27 mouse cellular contexts compared by ENCODE assay signal in genomic region chr11:38034526-38035286, GRCm38 (mm10).
DNase-seq lines count a peak whose midpoint lies in the region; ATAC-seq and TF ChIP-seq lines count a peak whose summit lies in the region.
"Had no signal": no experiment of that assay in that cellular context is flagged by ENCODE, and none has a peak within 500 bp of the region (broad histone marks: within the 10 kb centered on the region; RNA-seq: fewer than 3 reads in every experiment).

No protein-coding gene starts in this region.

- no peak overlapping the region for H3K9ac ChIP-seq in forebrain, embryonic 12.5 days
- no peak overlapping the region for H3K9ac ChIP-seq in forebrain, embryonic 11.5 days (ENCODE audit: low read length)
- no peak overlapping the region for H3K9ac ChIP-seq in forebrain, embryonic 15.5 days (replicated peaks)
- H3K9ac ChIP-seq in forebrain, embryonic 13.5 days = no peak overlapping the region
- no peak overlapping the region for H3K9ac ChIP-seq in lung, embryonic 14.5 days
- H3K9ac ChIP-seq in lung, postnatal 0 days (replicated peaks; ENCODE audit: low read depth) = no peak overlapping the region
- H3K9ac ChIP-seq: embryonic facial prominence, embryonic 13.5 days; embryonic facial prominence, embryonic 15.5 days had no signal

- 0 out of 2 replicates have a peak, but pooled peaks have one; percentile 30 for ATAC-seq in forebrain, embryonic 12.5 days (ENCODE audit: low FRiP score)
- ATAC-seq in forebrain, embryonic 11.5 days (replicated peaks; ENCODE audit: low FRiP score) = no peak
- no peak for ATAC-seq in forebrain, embryonic 15.5 days (replicated peaks)
- no peak for ATAC-seq in forebrain, embryonic 13.5 days
- ATAC-seq in lung, embryonic 14.5 days (ENCODE audit: insufficient read depth) = no peak
- no peak for ATAC-seq in lung, postnatal 0 days
- ATAC-seq: activated CD4-positive, CD25-positive, alpha-beta regulatory T cell, adult 4 months; CD4-positive, CD25-positive, alpha-beta regulatory T cell, adult 4 months; Patski had no signal

- H3K4me2 ChIP-seq in forebrain, embryonic 12.5 days = no peak overlapping the region
- H3K4me2 ChIP-seq in forebrain, embryonic 11.5 days (ENCODE audit: low read depth, low read length, severe bottlenecking) = no peak overlapping the region
- H3K4me2 ChIP-seq in forebrain, embryonic 15.5 days (replicated peaks) = no peak overlapping the region
- H3K4me2 ChIP-seq in forebrain, embryonic 13.5 days = no peak overlapping the region
- H3K4me2 ChIP-seq in lung, embryonic 14.5 days = no peak overlapping the region
- no peak overlapping the region for H3K4me2 ChIP-seq in lung, postnatal 0 days (replicated peaks; ENCODE audit: low read depth, low read length)
- H3K4me2 ChIP-seq: embryonic facial prominence, embryonic 13.5 days; embryonic facial prominence, embryonic 15.5 days had no signal

- no peaks in the 10 kb centered on the region for H3K9me3 ChIP-seq in forebrain, embryonic 12.5 days
- no peaks in the 10 kb centered on the region for H3K9me3 ChIP-seq in forebrain, embryonic 11.5 days (ENCODE audit: control insufficient read depth, low read length)
- no peaks in the 10 kb centered on the region for H3K9me3 ChIP-seq in forebrain, embryonic 15.5 days
- H3K9me3 ChIP-seq in forebrain, embryonic 13.5 days (replicated peaks) = no peaks in the 10 kb centered on the region
- no peaks in the 10 kb centered on the region for H3K9me3 ChIP-seq in lung, embryonic 14.5 days (ENCODE audit: low read depth, low read length)
- no peaks in the 10 kb centered on the region for H3K9me3 ChIP-seq in lung, postnatal 0 days (ENCODE audit: low read length)
- H3K9me3 ChIP-seq: embryonic facial prominence, embryonic 13.5 days; embryonic facial prominence, embryonic 15.5 days; G1E had no signal

- TF ChIP-seq EP300 in lung, postnatal 0 days (IDR thresholded peaks at IDR 0.05) = no peak

- DNase-seq in forebrain, embryonic 11.5 days (ENCODE audit: low spot score) = no peak
- peak; percentile 21 for DNase-seq in lung, embryonic 14.5 days
- no peak for DNase-seq in lung, postnatal 0 days (ENCODE audit: low spot score)
- peak; percentile 19 for DNase-seq in retina, postnatal 1 day
- DNase-seq in retina, embryonic 14.5 days (ENCODE audit: low spot score) = no peak
- DNase-seq: adrenal gland, adult 8-10 months; adrenal gland, postnatal 14 days; adrenal gland, postnatal 36 days; B cell, adult 2 months; cerebellum, adult 11 months; cerebellum, adult 18-20 months; cerebellum, adult 8-10 months; cerebellum, adult 9-11 months; cerebellum, postnatal 14 days; cerebellum, postnatal 36 days; embryo, embryonic 11 days had no signal

- H3K4me3 ChIP-seq in forebrain, embryonic 12.5 days (replicated peaks) = no peak overlapping the region
- H3K4me3 ChIP-seq in forebrain, embryonic 11.5 days (ENCODE audit: low read depth, low read length) = no peak overlapping the region
- no peak overlapping the region for H3K4me3 ChIP-seq in forebrain, embryonic 15.5 days
- H3K4me3 ChIP-seq in forebrain, embryonic 13.5 days = no peak overlapping the region
- no peak overlapping the region for H3K4me3 ChIP-seq in lung, embryonic 14.5 days (ENCODE audit: low read depth, low read length)
- no peak overlapping the region for H3K4me3 ChIP-seq in lung, postnatal 0 days (ENCODE audit: low read depth, low read length)
- H3K4me3 ChIP-seq: embryonic facial prominence, embryonic 13.5 days; embryonic facial prominence, embryonic 15.5 days; erythroblast, embryonic 14.5 days had no signal

- H3K27me3 ChIP-seq in forebrain, embryonic 12.5 days = no peaks in the 10 kb centered on the region
- H3K27me3 ChIP-seq in forebrain, embryonic 11.5 days (ENCODE audit: control insufficient read depth, insufficient read depth, low read length) = no peaks in the 10 kb centered on the region
- no peaks in the 10 kb centered on the region for H3K27me3 ChIP-seq in forebrain, embryonic 15.5 days
- no peaks in the 10 kb centered on the region for H3K27me3 ChIP-seq in forebrain, embryonic 13.5 days
- no peaks in the 10 kb centered on the region for H3K27me3 ChIP-seq in lung, embryonic 14.5 days (ENCODE audit: insufficient read depth, low read length)
- no peaks in the 10 kb centered on the region for H3K27me3 ChIP-seq in lung, postnatal 0 days (replicated peaks; ENCODE audit: insufficient read depth, low read length)
- H3K27me3 ChIP-seq: CH12.LX; embryonic facial prominence, embryonic 13.5 days; embryonic facial prominence, embryonic 15.5 days; Patski had no signal

- H3K36me3 ChIP-seq in forebrain, embryonic 12.5 days (replicated peaks) = no peaks in the 10 kb centered on the region
- no peaks in the 10 kb centered on the region for H3K36me3 ChIP-seq in forebrain, embryonic 11.5 days (ENCODE audit: control insufficient read depth, insufficient read depth, low read length)
- H3K36me3 ChIP-seq in forebrain, embryonic 15.5 days = no peaks in the 10 kb centered on the region
- no peaks in the 10 kb centered on the region for H3K36me3 ChIP-seq in forebrain, embryonic 13.5 days (ENCODE audit: poor library complexity, severe bottlenecking)
- no peaks in the 10 kb centered on the region for H3K36me3 ChIP-seq in lung, embryonic 14.5 days (ENCODE audit: insufficient read depth)
- no peaks in the 10 kb centered on the region for H3K36me3 ChIP-seq in lung, postnatal 0 days (ENCODE audit: insufficient read depth, low read length)
- H3K36me3 ChIP-seq: embryonic facial prominence, embryonic 13.5 days; embryonic facial prominence, embryonic 15.5 days; G1E had no signal

- no peak for TF ChIP-seq CTCF in lung, embryonic 14.5 days (IDR thresholded peaks at IDR 0.05; ENCODE audit: low read depth)
- TF ChIP-seq CTCF in lung, postnatal 0 days (IDR thresholded peaks at IDR 0.05) = no peak

- no peaks in the 10 kb centered on the region for H3K4me1 ChIP-seq in forebrain, embryonic 12.5 days
- H3K4me1 ChIP-seq in forebrain, embryonic 11.5 days (replicated peaks; ENCODE audit: control insufficient read depth, insufficient read depth, low read length) = no peaks in the 10 kb centered on the region
- H3K4me1 ChIP-seq in forebrain, embryonic 15.5 days = peaks cover 11% of the 10 kb centered on the region; the same call in 1 of the 2 replicates
- 0 out of 2 replicates have a peak, but pooled peaks cover 3% of the 10 kb centered on the region for H3K4me1 ChIP-seq in forebrain, embryonic 13.5 days
- H3K4me1 ChIP-seq in lung, embryonic 14.5 days (ENCODE audit: insufficient read depth) = no peaks in the 10 kb centered on the region
- H3K4me1 ChIP-seq in lung, postnatal 0 days (ENCODE audit: insufficient read depth, low read depth, low read length) = no peaks in the 10 kb centered on the region
- H3K4me1 ChIP-seq: embryonic facial prominence, embryonic 13.5 days; embryonic facial prominence, embryonic 15.5 days had no signal

- no peak overlapping the region for H3K27ac ChIP-seq in forebrain, embryonic 12.5 days
- no peak overlapping the region for H3K27ac ChIP-seq in forebrain, embryonic 11.5 days (ENCODE audit: low read depth, low read length)
- 0 out of 2 replicates have a peak overlapping the region, but pooled peaks have one; percentile 23 for H3K27ac ChIP-seq in forebrain, embryonic 15.5 days (replicated peaks)
- no peak overlapping the region for H3K27ac ChIP-seq in forebrain, embryonic 13.5 days
- no peak overlapping the region for H3K27ac ChIP-seq in lung, embryonic 14.5 days (ENCODE audit: low read depth)
- no peak overlapping the region for H3K27ac ChIP-seq in lung, postnatal 0 days (ENCODE audit: low read length)
- H3K27ac ChIP-seq: embryonic facial prominence, embryonic 13.5 days; embryonic facial prominence, embryonic 15.5 days had no signal

- 51% methylated on average over 2 of the region's 2 CpGs for WGBS in forebrain, embryonic 12.5 days
- 68% methylated on average over 2 of the region's 2 CpGs for WGBS in forebrain, embryonic 11.5 days
- 37% methylated on average over 2 of the region's 2 CpGs for WGBS in forebrain, embryonic 15.5 days
- 26% methylated on average over 2 of the region's 2 CpGs for WGBS in forebrain, embryonic 13.5 days
- WGBS in lung, embryonic 14.5 days = 74% methylated on average over 2 of the region's 2 CpGs
- 65% methylated on average over 2 of the region's 2 CpGs for whole genome bisulfite sequencing in lung, postnatal 0 days

Comparison
In these comparisons a context has a peak if more than half of its experiments do, and no peak if none do; other contexts are left out.
1. DNase-seq: peak in lung, embryonic 14.5 days (single experiment) and retina, postnatal 1 day (single experiment); none in forebrain, embryonic 11.5 days (single experiment), lung, postnatal 0 days (single experiment) and retina, embryonic 14.5 days (single experiment).